Mouse (Mus musculus) frontal cortex, adult 2 months (tissue): ENCODE data around the gene Exoc6b. TPM values are rescaled to one million over a fixed set of nuclear protein-coding genes. Genes with fewer than 3 reads are reported as not detected.
"Not testable (repeated sequence)": the region's sequence is repeated elsewhere in the genome, so short reads cannot be mapped to it uniquely, and the experiment has no call there.

ENCODE experiments used
- DNase-seq, 2 experiments: peaks; one replicate each; pipeline ENCODE4 v3.0.0; 2022; ENCODE audit warnings: low spot score in 1 of 2; ENCODE audit errors: extremely low spot score in 1 of 2
- polyA plus RNA-seq: library from polyadenylated mRNA; depleted of rRNA; stranded (reverse); fragments of >200 nt; gene quantifications from 2 replicates; pipeline ENCODE4 v1.2.3, GENCODE M21; 2012

The Exoc6b gene
- polyA plus RNA-seq, 1 experiment = 31.2 TPM

DNA sequence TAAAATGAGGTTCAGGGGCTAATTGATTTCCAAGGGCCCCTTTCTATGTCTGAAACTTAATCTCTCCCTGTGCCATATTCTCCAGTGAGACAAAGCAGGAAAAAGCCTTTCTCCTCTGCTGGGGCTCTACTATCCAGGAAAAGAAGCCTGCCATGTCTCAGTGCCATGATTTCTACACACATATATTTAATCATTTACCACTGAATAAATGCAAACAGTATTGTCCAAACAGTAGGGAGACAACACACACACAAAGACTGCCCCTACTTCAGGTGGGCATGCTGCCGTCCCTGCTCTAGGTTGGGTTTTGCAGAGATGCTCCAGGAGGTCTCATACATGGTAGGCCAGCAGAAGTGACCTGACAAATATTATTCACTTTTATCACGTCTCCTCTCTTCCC, 422.6 kb downstream of the Exoc6b start:
- no peak for DNase-seq

DNA sequence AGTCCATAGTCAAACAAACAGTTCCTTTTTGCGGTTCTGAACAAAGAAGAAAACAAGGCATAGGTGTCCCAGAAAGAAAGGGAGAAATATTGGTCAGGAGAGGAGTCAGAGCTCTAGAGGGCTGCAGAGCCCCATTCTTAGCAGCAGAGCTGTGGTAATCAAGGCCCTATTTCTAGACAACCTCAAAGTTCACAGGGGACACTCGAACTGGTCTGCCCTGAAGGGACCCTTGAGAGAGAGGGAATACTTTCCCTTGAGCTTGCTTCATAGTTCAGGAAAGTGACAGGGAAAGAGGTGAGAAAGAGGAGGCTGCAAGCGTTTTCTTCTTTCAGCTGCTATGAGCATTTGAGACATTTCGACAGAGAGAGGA, 428.3 kb downstream of the Exoc6b start:
- no peak for DNase-seq

DNA sequence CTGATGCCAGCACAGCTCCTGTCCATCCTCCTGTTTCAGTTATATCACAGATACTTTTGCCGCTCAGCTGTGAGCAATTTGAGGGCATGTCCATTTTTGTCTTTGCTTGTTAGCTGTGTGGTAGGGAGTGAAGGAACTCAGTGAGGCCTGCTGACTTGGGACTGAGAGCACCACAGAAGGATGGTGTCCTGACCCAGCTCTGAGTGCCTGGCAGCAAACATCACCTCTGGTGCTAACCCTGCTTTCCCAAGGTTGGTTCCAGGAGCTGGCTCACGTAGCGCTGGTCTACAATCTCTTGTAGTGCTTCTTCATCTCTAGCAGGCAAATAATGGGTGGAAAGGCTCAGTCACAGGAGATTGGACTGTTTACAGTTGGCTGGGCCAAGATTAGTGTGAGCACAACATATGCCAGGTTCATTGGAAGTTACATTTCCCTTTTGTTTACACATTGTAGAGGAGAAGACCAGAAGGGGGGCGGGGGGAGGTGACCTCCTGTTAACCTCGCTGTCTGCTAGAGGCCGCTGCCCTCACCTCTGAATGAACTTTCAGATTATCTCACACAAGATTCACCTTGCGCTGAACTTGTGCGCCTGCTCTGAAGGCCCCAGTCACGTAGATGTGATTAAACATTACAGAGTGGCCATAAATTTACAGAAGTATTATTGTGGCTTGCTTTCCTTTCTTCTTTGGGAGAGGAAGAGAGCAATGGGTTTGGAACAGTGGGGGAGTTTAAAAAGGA, 428.8 kb downstream of the Exoc6b start:
- DNase-seq = no peak

DNA sequence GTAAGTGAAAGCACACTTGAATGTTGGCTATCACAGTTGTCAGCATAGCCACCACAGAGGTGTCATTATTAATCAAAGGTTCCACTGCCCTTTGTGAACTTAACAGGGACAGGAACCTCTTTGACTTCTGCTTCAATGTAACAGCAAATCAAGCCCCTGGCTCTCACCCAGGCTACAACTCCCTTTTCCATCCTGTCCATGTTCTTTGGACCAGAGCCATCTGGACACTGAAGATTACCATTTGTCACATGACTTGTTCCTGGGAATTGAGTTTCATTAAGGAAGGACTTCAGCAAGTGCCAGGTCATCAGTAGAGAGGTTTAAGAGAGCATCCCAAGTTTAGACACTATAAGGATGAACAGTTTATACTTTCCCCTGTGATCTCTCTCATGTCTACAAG, 431.1 kb downstream of the Exoc6b start:
- DNase-seq = no peak

DNA sequence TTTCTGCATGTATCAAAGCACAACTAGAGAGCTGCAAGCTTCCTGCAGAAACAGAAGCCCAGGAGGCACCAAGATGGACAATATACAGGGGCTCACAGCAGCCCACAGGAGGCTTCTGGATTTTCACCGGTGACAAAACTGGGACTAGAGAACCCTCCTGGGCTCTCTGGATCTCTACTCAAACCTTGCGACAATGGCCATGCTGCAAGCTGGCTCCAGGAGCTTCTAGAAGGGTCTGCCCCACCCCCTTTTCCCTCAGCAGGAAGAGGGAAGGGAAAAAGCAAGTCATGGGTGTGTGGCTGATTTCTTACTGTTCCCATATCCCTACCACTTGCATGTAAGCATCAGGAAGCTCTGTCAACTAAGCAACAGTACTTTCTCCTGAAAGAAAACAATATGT, 437.7 kb downstream of the Exoc6b start:
- no peak for DNase-seq

DNA sequence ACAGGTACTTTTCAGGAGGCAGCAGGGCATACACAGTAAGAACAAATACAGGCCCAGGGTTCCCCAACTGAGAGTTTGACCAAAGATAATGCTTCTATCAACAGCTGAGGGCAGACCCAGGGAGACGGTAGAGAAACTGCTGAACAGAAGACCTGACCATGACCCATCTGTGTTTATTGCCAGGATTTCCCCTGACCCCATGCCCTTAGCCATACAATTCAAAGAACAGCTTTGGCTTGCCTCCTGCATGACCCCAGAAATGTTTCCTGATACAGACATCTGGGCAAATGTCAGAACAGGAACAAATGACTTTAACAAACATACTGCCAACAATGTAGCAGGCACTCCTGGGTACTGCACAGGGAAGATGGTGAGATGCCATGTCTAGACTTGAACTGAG, 439.0 kb downstream of the Exoc6b start:
- DNase-seq = no peak

DNA sequence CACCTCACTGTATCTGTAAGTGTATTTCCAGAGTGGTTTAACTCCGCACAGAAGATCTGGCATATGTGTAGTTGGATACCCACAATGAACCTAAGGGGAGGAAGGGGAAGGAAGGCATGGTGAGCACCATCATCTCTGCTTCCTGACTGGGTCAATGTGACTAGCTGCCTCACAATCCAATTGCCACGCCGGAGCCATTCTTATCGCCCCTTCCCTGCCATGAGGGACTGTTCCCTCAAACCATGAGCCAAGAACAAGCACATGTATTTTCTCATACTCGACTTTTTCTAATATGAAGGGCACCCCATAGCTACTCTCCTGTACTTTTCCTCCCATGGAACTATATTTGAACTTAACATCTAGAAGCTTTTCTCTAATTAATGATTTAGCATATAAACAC, 440.5 kb downstream of the Exoc6b start:
- no peak for DNase-seq

DNA sequence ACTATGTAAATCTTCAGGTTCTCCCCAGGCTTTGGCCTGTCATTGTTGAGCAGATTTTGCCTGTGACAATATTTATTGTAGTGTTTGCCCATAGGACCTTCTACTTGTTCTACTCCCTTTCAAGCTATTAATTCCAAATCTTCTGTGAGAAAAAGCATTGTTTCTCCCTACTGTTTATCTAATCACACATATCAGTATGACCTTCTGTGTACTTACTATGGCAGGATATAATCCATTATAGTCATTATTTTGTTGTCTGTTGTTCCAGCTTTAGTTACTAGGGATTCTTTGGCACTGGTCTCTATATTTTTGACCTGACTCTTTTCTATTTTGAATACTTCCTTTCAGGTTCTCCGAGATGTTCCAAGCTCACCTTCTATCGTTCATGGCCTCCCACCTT, 442.9 kb downstream of the Exoc6b start:
- no peak for DNase-seq

DNA sequence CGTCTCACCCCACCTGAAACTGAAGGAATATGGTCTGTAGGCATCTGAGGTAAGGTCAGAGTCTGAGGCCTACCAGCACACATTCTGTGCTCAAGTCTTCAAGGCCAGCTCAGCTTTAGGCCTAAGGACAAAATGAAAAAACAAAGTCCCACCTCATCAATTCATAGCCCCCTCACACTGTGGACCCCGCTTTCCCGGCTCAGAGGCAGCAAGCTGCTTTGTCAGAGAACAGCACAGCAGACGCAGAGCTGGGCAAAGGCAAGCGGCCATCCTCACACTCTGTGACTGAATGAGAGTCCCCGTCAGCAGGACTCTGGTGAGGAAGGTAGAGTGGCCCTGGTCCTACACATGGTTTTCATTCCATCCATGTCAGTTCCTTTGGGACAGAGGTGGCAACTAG, 450.1 kb downstream of the Exoc6b start:
- no peak for DNase-seq

DNA sequence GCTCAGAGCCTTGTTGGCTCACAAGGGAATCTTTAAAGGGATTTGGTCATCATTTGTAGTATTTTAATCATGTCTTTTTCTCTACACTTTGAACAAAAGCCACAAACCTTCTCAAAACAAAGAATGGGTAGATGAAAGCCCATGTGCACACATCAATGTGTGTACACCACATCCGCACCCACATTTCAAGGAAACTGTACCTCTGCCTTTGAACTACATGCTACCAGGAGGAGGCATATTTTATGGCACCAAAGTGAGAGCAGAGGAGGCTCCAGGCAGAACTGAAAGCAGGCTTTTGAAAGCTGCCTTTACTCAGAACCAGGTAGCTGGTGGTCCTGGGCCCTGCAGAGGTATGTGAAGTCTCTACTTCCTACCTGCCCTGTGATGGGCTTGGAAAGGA, 452.3 kb downstream of the Exoc6b start:
- no peak for DNase-seq

DNA sequence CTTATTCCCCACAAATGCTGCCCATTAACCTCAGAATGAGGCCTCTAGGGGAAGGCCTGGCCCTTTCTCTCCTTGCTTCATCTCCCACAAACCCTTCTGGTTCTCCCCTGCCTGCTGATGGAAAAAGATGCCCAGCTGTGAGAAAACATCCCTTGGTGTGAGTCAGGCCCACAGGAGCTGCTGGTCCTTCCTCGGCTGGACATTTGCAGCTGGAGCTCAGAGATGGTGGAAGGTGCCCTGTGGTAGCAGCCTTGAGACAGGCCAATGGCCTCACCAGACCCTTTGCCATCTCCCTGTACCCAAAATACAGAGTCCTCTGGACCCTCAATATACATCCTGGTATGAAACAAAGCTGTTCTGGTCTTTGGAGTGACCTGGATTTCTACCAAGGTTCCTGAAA, 452.7 kb downstream of the Exoc6b start:
- no peak for DNase-seq

DNA sequence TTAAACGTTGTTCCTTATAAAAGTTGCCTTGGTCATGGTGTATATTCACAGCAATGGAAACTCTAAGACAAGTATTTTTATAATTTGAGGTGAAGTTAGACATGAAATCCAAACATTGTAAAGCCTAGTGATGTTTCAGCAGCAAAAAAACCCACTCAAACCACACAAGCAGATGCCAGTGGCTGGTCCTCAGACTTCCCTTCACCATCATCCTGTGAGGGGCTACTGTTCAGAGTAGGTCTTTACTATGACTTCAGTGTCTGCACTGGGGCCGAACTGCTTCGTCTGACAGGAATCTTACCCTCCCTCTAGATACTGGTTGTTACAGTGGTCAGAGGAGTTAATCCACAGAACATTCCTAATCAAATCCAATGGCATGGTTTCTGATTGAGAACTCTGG, 455.8 kb downstream of the Exoc6b start:
- DNase-seq = no peak

DNA sequence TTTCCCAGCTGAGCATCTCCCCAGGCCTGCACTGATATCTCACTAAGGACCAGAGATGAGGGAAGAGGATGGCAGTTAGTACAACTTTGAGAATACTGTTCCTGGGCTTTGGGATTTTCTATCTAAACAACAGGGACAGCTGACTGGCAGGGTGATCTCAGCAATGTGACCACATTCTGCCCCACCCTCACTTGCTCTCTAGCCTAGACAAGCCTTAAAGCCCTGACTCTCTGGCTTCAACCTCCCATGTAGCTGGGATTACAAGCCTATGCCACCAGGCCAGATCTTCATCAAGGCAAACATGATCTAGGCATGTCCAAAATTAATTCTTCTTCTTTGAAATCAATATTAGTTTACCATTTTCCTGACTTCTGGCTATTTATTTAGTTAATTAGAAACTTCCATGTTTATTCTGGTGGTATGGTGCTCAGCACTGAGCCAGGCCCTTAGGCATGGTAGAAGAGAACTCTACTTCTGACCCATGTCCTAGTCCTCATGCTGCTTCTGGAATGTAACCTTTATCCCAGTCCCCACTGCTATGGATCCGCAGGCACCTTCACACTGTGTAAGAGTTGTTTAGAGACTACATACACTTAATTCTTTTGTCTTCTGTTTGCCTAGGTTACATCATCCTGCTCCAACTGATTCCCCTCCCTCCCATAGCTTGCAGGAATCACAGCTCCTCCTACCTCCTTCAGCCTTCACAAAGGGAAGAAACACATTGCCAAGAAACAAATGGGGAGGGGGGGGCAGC, 468.0 kb downstream of the Exoc6b start:
- DNase-seq = no peak

DNA sequence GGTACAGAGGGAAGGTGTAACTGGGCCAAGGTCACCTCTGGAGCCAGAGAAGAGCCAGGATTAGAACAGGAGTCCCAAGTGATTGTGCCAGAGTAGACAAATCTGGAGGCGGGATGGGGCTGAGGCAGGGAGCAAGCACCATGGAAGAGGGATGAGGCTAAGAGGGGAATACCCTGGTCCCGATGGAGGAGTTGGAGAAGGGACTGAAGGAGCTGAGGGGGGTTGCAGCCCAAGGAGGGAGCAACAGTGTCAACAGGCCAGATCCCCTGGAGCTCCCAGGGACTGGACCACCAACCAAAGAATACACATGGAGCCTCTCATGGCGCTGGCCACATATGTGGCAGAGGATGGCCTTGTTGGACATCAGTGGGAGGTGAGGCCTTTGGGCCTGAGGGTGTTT, 470.0 kb downstream of the Exoc6b start:
- not testable (repeated sequence) for DNase-seq

DNA sequence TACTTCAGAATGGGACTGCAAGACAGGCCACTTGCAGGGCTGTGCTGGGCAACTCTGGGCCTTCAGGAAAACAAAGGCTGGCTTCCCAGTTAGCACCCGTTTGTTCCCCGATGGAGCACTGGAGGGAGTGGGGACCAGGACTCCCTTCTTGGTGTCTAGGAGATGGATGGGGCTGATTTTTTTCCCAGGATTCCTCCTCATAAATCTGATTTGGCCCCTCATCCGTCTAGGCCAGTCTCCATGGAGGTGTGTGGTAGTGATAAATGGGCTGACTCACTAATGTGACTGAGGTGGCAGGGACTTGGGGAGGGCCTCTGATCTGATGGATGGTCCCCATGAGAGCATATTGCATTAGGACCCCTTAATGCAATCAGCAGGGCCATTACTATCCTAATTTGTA, 470.6 kb downstream of the Exoc6b start:
- no peak for DNase-seq

DNA sequence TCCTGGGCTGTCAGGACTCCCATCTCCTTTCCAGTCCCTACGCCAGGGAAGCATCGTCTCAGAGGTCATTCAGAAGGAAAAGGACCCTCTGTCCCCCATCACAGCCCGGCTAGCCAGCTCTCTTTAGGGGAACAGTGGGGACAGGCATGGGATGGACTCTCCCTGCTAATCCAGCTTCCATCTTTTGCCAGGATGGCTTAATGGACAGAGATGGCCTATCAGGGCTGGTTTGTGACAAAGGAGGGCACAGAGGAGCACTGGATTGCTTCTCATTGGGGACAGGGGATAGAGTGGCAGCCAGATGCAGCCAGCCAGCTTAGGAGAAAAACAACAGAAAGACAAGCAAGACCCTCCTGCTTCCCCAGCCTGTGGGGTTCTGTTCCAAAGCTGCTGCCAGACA, 474.7 kb downstream of the Exoc6b start:
- no peak for DNase-seq

DNA sequence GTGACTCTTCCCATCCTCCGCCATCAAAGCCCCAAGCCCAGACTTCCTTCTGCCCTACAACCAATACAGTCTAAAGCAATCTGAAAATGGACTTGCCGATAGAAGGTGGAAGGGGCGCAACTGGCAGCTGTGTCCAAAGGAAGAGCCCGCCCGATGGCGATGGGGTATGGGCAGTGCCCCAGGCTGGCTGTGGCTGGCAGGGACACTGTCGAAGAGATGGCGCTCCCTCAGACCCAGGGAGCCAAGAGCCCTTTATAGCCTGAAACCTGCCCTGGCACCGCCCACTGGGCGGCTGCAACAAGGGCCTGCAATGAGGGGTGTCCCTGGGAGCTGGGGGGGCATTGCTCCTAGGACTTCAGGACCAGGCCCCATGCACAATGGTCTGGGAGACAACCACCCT, 475.6 kb downstream of the Exoc6b start, which contains the start of gene Cyp26b1:
Gene Cyp26b1, minus strand, starts transcription at position 216 of the 400 bp plus-strand sequence.
- DNase-seq = no peak

DNA sequence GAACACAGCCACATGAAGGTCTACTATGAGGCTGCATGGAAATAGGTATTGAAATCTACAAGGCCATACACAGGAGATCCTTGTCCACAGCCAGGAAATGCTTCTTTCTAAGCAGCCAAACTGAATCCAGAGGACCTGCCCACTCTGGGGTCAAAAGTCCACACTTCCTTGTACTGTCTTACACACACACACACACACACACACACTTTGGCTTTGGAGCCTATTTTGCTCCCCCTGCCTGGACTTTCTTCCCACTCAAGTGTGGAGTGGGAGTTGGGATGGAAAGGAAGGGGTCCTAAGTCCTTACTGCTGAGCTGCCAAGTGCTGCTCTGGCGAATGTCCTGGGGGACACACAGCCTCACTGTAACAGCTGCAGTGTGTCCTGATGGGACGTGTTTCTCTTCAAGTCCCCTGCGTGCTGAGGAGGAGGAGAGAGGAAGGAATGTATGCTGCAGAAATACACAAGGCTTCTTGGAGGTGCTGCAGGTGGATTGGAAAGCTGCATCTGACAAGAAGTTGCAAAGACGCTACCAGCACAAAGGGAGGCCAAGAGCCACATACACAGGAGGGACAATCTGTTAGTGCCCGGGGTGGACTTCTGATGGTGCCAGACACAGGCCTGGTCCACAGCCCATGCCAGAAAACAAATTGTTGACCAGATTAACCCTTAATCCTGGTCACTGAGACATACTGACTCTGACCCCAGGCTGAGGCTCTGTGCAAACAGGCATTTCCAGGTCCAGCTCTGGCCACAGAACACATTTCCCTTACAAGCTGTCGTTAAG, 478.2 kb downstream of the Exoc6b start:
- no peak for DNase-seq

DNA sequence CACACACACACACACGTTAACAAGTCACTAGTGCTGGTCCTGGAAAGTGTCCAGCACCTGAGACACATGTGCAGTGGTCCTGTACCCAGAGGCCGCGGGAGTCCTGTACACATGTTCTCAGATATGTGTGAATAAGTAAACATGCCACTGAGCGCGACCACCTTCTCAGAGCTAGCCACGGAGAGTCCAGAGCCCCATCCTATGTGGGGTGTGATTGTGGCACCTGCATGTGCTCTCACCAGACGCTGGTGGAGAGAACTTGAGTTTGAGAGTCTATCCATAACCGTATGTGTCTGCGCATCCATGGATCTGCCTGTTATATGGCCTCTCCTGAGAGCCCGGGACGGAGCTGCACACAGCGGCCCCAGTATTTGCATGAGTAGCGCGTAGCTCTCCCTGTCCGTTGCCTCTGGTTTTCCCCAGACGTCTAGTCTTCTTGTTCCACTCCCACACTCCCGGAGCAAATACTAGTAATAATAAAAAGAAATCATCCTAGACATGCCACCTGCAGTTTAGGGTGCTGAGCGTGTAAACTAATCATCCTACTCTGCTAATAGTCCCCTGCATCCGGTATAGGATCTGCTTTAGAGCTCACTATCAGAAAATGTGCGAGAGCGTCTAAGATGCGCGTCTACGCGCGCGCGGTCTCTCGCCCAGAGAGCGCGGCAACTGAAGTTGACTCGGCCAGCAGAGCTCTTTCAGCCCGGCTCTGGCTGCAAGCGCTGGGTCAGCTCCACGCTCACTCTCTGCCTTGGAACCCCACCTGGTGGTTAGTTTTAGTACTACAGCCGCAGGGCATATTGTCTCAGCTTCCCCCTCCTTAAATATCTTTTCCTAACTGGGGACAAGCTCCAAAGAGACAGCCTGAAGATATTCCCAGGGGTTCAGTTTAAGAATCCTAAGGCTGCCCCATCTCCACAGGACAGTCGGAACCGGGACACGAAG, 479.3 kb downstream of the Exoc6b start:
- DNase-seq = peak; percentile 49 to 95

DNA sequence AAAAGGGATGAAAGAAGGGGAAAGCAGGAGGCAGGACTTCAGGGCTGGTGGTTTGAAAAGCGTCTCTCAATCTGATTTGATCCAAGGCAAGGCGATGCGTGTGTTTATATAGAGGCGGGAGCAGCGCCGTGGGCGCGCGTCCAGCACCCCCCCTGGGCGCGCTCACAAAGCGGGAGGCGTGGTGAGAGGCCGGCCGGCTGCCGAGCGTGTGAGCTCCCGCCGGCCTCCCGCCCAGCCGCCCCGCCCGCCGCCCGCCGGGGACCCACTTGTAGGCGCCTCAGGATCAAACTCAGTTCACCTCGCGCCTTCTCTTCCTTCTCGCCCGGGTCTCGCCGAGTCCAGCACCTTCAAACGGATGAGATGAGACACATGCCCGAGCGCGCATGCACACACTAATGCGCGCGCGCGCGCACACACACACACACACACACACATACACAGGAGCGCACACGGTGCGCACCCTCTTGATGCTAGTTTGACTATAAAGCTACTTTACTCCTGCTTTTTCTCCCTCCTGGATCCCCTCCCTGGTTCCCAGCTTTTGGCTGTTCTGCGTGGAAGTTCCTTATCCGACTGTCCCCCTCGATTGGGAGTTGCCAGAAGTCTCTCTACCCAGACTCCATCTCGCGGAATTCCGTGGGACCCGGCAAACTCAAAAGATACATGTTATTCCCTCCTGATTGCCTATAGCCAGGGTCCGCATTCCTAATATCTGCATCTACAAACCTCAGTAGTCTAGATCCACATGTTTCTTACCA, 480.2 kb downstream of the Exoc6b start:
- no peak for DNase-seq
